Mouse (Mus musculus): Measurements from ENCODE around the gene Ttc6.

Ttc6 gene

DNA sequence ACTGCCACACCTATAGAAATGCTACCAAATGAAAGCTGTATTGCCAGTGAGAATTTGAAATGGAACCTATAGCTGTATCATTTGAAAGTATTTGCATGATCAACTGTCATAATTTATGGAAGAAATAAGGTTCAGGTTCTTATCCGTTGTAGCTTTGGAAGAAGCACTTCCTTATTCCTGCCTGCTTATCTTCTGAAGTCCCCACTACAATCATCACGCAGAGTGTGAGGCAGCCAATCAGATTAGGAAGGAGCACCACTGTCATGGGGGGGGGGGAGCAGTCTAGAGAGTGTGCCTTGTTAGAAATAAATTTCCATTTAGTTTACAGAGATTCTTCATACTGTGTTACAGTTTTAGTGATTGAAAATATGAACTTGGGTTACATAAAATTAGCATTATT, 108.5 kb downstream of the Ttc6 start:
- no peak for DNase-seq

DNA sequence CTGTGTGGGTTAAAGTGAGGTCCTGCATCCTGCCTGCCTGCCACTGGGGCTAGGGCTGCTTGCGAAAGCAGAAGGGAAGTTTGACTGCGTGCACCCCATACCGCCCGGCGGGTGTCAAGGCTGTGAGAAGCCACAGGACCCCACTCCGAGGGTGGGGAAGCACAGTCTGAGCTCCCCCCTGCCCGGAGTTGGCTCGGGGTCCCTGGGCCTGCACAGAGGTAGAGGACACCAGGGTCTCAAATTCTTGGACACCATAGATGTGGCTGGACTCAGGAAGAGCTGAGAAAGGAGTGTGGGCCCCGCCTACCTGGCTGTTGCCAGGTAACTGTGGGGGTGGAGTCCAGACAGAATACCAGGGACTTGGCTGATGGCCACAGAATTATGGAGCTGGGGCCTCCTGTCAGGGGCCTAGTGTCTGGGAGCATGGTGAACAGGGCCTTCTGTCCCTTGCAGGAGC, 121.1 kb downstream of the Ttc6 start:
- DNase-seq = no peak

DNA sequence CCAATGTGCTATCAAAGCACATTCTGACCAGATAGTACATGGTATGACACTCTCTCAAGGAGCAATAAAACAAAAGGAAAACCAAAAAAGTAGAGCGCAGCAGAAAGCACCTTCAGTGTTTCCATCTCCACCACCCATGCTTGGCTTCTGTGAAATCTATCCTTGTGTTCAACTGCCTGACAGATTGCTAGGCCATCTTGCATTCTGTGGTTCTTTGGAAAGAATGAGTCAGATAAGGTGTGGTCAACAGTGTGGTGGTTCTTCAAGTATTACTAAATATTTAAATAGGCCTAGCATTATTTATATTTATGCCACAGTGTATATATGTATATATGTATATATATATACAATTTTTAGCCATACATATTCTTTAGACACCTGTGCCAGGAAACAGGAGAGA, 146.1 kb downstream of the Ttc6 start:
- DNase-seq = no peak

DNA sequence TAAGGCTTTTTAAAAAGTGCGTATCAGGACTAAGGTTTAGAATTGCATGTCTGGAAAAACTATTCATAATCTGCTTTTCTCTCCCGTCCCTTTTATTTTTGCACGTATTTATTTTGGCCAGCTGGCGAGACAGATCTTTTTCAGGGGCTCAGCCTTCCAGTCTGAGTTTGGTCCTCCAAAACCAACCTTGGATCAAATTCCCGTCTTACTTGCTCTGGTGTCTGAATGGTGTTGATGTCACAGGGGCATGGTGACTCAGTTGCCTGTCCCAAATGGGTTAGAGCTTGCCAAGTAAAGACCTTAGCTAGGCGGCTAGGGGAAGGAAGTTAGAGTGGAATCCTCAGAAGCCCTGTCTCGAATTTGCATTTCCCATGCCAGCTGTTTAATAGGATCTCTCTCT, 200.8 kb downstream of the Ttc6 start:
- DNase-seq = no peak

DNA sequence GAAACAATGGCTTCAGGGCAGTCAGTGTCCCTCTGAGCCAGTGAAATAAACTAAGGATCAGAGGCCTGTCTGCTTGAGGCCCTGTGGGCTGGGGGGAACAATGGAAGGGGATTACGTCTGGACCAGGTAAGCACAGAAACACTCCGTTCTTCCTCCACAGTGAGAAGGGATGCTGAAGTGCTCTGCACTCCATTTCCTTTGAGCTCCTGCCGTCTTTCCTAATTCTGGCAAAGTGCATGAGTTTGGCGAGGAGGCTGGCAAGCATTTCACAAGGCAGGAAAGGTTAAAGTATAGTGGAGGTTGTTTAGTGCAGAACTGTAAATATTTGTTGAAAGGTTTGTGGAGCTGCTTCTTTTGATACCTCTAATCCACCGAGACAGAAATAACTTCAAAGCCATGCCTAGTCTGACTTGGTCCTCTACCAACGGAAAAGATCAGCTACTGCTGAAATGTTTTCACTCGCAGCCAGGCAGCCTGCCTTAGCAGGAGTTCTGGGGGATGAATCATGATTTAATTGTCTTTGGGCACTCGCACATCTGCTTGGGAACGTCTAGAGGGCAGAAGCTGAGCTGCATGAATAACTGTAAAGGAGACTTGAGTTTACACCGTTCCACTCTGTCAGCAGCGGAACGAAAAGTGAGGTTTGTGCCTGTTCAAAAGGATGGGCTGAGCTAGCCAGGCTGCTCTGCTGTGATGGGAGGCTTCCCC, 212.5 kb downstream of the Ttc6 start:
- peak; percentile 5 for DNase-seq

DNA sequence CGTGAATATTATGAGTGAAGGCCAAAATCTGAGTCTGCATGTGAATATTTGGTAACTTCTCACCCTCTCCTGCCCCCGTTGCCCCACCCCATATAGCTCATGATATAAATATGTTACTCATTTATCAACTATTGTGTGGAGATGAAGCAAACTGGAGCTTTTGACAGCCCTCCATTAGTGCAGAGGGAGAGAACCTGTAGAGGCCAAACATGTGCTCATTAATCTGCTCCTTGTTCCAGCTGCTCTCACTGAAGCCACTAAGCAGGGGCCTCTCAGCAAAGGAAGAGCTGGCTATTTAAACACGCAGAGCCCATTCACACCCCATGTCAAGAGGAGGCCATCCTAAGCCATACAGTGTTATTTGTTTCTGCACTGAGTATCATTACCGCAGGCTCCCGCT, 218.0 kb downstream of the Ttc6 start:
- DNase-seq = no peak

DNA sequence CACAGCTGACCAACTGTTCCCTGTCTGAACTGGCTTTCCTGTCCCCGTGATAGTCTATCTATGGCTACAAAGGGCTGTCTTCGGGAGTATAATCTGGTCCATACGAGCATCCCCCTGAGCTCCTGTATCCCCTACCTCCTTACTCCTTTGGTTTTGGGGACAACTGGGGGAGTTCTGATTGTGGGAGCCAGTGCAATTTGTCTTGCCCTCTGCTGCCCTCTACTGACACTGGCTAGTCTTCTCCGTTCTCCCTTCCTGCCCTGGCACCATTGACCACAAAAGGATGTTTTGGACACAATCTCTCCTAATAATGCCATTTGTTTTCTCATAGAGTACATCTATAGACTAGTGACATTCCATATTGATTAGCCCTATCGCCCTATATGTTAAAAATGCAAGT, 223.6 kb downstream of the Ttc6 start:
- peak; percentile 30 for DNase-seq
